Mouse (Mus musculus): ENCODE results near the gene Ankrd39. TPM values are rescaled to one million over a fixed set of nuclear protein-coding genes. Genes with fewer than 3 reads are reported as not detected.

Gene Ankrd39
- polyA plus RNA-seq, 1 experiment from 2014 or later, result 23.1 TPM

DNA sequence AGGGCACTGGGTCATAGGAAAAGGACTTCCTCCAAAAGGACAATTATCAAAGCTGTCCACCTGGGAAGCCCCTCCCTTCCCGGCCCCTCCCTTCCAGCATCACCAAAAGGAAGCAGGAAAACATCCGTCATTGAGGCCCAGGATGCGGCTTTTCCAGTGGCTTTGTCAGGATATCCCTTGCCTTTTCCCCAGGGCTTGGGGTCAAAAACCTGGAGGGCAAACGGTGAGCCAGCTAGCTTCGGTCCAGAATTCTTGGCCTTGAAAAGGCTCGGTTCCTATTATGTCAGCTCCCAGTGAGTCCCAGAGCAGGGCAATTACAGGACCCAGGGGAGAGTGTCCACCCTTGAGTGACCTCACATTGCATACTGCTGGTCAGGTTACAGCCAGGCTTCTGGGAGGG is 13.7 kb upstream of the Ankrd39 start:
- no peaks in the 10 kb centered on the region for H3K9me3 ChIP-seq (replicated peaks)
- H3K36me3 ChIP-seq, result no peaks in the 10 kb centered on the region
- no peak overlapping the region for H3K27ac ChIP-seq (ENCODE audit: poor library complexity, severe bottlenecking)
- 44% methylated on average over 6 of the region's 6 CpGs for WGBS
- H3K27me3 ChIP-seq (replicated peaks), result no peaks in the 10 kb centered on the region
- ATAC-seq (ENCODE audit: insufficient number of reproducible peaks, low FRiP score), result no peak
- H3K4me3 ChIP-seq, result no peak overlapping the region
- no peak overlapping the region for H3K9ac ChIP-seq
- no peak overlapping the region for H3K4me2 ChIP-seq
- peaks cover 70% of the 10 kb centered on the region for H3K4me1 ChIP-seq (replicated peaks)

DNA sequence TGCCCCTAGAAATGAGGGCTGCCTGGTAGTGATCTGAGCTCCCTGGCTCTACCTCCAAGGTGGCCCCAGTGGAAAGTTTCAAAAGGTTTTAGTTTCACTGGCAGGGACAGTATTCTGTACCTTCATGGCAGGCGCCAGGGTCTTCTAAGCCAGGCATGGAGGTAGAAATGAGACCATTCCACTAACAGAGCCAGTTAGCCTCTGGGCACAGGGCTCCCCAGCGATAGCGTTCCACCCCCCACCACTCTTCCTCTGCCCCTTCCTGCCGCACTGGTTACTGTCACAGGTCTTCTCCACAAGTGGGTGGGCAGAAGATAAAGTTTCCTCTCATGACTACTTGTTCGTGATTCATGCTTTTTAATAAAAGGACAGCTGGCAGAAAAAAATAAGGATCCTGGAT is 12.6 kb upstream of the Ankrd39 start:
- Histone ChIP-seq H3K4me1 (replicated peaks) (peaks cover 73% of the 10 kb centered on the region), H3K27me3 (replicated peaks) (no peaks in the 10 kb centered on the region), H3K27ac (ENCODE audit: poor library complexity, severe bottlenecking) (no peak overlapping the region), H3K9ac (no peak overlapping the region), H3K4me2 (peak overlapping the region; percentile 93; the same call in 1 of the 2 replicates), H3K4me3 (no peak overlapping the region), H3K36me3 (peaks cover 5% of the 10 kb centered on the region), H3K9me3 (replicated peaks) (no peaks in the 10 kb centered on the region)
- WGBS, result 48% methylated on average over 5 of the region's 5 CpGs
- ATAC-seq (ENCODE audit: insufficient number of reproducible peaks, low FRiP score), result no peak

DNA sequence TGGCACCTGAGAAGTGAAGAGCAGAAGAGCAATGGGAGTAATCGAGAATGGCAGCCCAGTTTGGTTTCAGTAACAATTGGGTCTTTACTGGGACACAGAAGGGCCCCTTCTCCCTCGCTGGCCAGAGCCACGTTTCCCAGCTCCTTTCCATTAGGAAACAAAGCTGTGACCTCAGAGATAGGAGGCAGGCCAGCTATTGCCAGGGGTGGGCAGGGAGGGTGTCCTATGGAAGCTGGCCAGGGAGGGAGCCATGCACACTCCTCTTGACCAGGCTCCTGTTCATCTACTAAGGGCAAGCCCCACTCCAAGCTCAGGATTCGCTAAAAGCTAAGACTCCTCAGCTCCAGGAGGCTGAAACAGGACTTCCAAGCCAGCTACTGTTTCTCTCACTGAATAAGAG is 12.0 kb upstream of the Ankrd39 start:
- peak overlapping the region; percentile 97; the same call in 1 of the 2 replicates for H3K27ac ChIP-seq (ENCODE audit: poor library complexity, severe bottlenecking)
- no peaks in the 10 kb centered on the region for H3K9me3 ChIP-seq (replicated peaks)
- H3K4me3 ChIP-seq, result peak overlapping the region; percentile 73; the same call in 1 of the 2 replicates
- WGBS, result 7% methylated on average over 4 of the region's 4 CpGs
- H3K27me3 ChIP-seq (replicated peaks), result no peaks in the 10 kb centered on the region
- ATAC-seq (ENCODE audit: insufficient number of reproducible peaks, low FRiP score), result no peak
- H3K4me1 ChIP-seq (replicated peaks), result peaks cover 73% of the 10 kb centered on the region
- no peak overlapping the region for H3K9ac ChIP-seq
- H3K36me3 ChIP-seq, result peaks cover 11% of the 10 kb centered on the region
- H3K4me2 ChIP-seq, result peak overlapping the region; percentile 93

DNA sequence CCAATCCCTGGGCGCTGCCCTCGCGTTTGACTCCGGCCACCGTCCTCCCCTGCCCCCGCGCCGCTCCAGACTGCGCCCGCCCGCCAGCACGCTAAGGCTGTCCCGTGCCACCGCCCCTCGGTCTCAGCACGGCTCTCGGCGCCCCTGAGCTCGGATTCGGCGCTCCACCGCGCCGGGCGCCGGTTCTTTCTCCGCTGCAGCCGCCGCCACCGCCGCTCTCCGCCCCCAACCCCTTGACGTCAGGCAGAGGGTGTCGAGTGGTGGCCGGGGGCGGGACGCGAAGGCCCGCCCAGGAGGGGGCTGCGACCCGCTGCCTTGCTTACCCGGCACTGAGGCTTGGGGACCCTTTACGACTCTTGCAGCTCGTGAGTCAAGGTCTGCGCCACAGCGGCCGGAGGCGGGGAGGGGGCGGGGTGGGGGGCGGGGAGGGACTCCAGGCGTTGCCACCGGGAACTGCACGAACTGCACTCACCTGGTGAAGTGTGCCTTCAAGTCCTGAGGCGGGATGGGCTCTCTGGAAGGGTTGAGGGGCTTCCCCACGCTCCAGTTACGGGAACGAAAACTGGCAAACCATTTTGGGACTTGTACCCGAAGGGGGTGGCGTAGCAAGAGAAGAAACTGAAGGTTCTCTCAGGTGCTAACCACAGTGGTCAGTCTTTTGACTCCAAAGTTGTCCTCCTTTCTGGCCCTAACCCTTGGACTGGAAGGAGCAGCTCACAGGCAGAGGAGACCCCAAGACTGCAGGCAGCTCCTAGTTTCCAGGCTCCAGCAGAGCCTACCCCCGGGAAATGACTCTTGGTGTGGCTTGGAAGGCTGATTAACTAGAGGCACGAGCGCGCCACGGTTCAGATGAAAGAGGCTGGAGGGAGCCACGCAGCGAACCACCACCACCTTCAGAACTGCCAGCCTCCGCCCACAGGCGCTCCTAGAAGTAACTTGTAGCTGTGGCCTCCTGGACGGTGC is 11.1 kb upstream of the Ankrd39 start, which contains the start of gene Sema4c:
Sema4c (minus strand) TSS at position 319 of the 963 bp plus-strand sequence.
- Histone ChIP-seq H3K9me3 (replicated peaks) (no peaks in the 10 kb centered on the region), H3K27me3 (replicated peaks) (no peaks in the 10 kb centered on the region), H3K4me1 (replicated peaks) (peaks cover 68% of the 10 kb centered on the region), H3K9ac (peak within 1 kb of the TSS; percentile 94), H3K4me3 (peak within 1 kb of the TSS; percentile 73), H3K36me3 (peaks cover 20% of the 10 kb centered on the region), H3K27ac (ENCODE audit: poor library complexity, severe bottlenecking) (peak within 1 kb of the TSS; percentile 97), H3K4me2 (peak within 1 kb of the TSS; percentile 93)
- WGBS, result under 1% methylated on average over 69 of the region's 69 CpGs
- peak; percentile 62 for ATAC-seq (ENCODE audit: insufficient number of reproducible peaks, low FRiP score)

DNA sequence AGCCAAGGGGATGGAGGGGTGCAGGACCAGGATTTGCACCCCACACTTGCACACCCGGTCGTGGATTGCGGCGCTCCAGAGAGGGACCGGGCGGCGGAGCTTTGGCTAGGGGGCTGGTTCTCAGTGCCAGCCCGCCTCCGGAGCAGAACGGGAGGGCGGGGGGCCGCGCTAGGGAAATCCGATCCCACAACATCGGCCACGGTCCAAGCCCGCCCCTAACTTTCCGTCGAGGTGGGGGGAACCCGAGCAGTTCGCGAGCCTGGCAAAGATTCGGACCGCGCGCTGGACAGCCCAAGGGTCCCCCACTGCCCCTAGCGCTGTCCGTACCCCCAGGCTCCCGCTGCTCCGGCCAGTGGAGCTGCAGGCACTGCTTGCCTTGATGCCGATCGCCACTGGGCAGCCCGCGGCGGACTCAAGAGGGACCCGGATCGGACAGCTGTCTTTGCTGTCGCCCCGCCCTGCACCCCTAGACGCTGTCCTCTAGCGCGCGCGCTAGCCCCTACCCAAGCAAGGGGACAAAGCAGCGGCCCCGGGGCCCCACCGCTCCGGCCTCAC is 10.3 kb upstream of the Ankrd39 start:
- ATAC-seq (ENCODE audit: insufficient number of reproducible peaks, low FRiP score), result peak; percentile 82
- Histone ChIP-seq H3K27me3 (replicated peaks) (no peaks in the 10 kb centered on the region), H3K9ac (peak overlapping the region; percentile 94), H3K4me1 (replicated peaks) (peaks cover 60% of the 10 kb centered on the region), H3K4me2 (peak overlapping the region; percentile 93), H3K9me3 (replicated peaks) (no peaks in the 10 kb centered on the region), H3K36me3 (peaks cover 28% of the 10 kb centered on the region), H3K4me3 (peak overlapping the region; percentile 73), H3K27ac (ENCODE audit: poor library complexity, severe bottlenecking) (peak overlapping the region; percentile 97)
- WGBS, result under 1% methylated on average over 48 of the region's 48 CpGs

DNA sequence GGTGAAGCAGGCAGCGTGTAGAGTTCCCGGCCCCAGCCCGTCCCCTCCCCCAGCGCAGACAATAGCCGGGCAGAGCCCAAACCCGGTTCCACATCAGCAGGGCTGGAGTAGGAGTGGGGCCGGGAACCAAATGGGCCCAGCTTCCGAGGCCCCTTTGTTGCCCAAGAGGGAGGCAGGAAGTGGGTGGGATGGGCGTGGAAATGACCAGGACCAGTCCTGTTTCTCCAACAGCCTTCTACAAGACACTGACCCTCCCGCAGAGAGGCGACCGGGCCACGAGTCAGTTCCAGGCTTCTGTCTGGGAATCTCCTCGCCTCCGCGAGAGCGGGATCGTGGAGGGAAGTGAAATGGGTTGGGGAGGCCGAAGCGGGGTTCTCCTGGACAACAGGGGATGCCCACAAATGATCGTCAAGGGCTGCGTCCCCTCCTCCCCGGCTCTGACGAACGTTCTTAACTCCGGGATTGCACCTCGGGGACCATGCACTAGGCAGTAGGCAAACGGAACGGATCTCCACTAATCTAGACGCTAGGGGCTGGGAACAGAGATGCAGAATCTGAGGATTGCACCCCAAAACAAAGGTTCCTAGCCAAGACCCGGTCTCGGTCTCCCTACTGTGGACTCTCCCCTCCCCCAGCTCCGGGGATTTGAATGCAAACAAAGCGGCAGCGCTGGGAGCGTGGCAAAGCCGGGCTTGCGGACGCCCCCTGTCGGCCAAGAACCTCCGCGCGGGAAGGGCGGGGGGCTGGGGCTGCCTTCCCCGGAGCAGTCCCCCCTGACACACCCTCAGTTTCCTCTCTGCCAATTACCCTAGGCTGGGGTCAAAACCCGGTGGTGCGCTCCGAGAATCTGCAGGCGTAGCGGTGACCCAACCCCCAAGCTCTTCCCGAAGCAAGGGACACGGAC is 9.6 kb upstream of the Ankrd39 start:
- H3K9me3 ChIP-seq (replicated peaks), result no peaks in the 10 kb centered on the region
- peak; percentile 71 for ATAC-seq (ENCODE audit: insufficient number of reproducible peaks, low FRiP score)
- H3K4me1 ChIP-seq (replicated peaks), result peaks cover 52% of the 10 kb centered on the region
- H3K4me3 ChIP-seq, result peak overlapping the region; percentile 73
- under 1% methylated on average over 51 of the region's 52 CpGs for WGBS
- peak overlapping the region; percentile 97 for H3K27ac ChIP-seq (ENCODE audit: poor library complexity, severe bottlenecking)
- H3K4me2 ChIP-seq, result peak overlapping the region; percentile 93
- H3K36me3 ChIP-seq, result peaks cover 36% of the 10 kb centered on the region
- H3K9ac ChIP-seq, result peak overlapping the region; percentile 94
- H3K27me3 ChIP-seq (replicated peaks), result no peaks in the 10 kb centered on the region

DNA sequence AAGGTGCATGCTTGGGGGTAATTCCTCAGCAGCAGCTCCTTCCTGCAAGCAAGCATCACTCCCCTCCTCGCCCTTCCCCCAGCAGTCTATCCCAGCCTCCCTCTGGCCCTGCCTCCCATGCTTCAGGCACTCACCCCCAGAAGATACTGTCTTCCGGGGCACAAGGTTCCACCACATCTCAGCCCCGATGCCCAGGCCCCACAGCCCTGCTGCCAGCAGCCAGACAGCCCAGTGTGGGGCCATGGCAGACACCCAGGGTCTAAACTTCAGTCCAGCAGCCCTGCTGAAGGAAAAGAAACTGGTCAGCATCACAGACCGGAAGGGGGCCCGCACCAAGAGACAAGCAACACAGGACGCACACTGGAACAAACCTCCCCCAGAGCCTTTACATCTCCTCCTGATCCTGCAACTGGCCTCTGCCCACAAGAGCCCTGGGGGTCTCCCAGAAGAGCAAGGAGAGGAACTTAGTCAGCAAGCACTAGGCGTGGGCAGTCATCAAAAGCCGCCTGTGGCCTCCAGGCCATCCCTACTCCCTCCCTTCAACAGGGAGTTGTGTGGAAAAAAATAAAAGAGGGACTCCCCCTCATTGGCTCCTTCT is 8.7 kb upstream of the Ankrd39 start:
- Histone ChIP-seq H3K4me3 (peak overlapping the region; percentile 73), H3K27ac (ENCODE audit: poor library complexity, severe bottlenecking) (peak overlapping the region; percentile 97), H3K27me3 (replicated peaks) (no peaks in the 10 kb centered on the region), H3K9me3 (replicated peaks) (no peaks in the 10 kb centered on the region), H3K9ac (peak overlapping the region; percentile 94), H3K4me2 (peak overlapping the region; percentile 93), H3K4me1 (replicated peaks) (peaks cover 43% of the 10 kb centered on the region), H3K36me3 (peaks cover 45% of the 10 kb centered on the region)
- ATAC-seq (ENCODE audit: insufficient number of reproducible peaks, low FRiP score), result no peak
- WGBS, result 5% methylated on average over 8 of the region's 8 CpGs

DNA sequence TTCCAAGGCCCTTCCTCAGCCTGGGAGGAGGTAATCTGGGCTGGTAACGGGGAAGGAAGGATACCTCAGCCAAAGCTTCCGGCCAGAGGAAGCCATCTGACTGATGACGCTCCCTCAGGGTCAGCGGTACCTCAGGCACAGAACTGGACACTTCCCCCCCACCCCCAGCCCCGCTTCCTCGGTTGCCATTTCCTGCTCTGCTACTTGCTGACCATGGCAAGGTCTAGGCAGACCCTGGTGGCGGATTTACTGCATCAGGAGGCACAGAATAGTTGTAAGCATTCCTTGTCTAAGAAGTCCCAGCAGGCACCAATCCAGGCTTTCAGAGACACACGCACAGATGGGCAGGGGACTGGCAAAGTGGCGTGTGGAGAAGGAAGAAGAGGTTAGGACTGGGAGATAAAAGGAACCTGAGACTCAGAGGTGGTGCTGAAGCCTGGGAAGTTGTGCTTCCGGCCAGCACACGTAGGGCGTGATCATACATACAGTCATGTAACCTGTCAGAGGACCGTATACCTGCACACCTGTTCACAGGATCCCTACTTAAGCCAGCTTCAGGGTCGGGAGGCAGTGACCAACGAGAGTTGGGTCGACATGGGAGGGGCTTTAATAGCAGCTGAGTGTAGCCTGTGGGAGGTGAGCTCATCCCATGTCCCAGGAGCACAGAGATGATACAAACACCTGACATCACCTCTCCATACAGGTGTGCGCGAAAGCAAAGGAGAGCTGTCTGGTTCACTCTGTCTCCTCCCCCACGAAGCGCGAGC is 7.6 kb upstream of the Ankrd39 start:
- H3K4me2 ChIP-seq, result peak overlapping the region; percentile 93
- H3K9me3 ChIP-seq (replicated peaks), result no peaks in the 10 kb centered on the region
- H3K4me1 ChIP-seq (replicated peaks), result peaks cover 39% of the 10 kb centered on the region
- peak overlapping the region; percentile 97 for H3K27ac ChIP-seq (ENCODE audit: poor library complexity, severe bottlenecking)
- H3K4me3 ChIP-seq, result peak overlapping the region; percentile 73
- H3K9ac ChIP-seq, result peak overlapping the region; percentile 94
- WGBS, result 66% methylated on average over 21 of the region's 21 CpGs
- peaks cover 55% of the 10 kb centered on the region for H3K36me3 ChIP-seq
- H3K27me3 ChIP-seq (replicated peaks), result no peaks in the 10 kb centered on the region
- no peak for ATAC-seq (ENCODE audit: insufficient number of reproducible peaks, low FRiP score)

DNA sequence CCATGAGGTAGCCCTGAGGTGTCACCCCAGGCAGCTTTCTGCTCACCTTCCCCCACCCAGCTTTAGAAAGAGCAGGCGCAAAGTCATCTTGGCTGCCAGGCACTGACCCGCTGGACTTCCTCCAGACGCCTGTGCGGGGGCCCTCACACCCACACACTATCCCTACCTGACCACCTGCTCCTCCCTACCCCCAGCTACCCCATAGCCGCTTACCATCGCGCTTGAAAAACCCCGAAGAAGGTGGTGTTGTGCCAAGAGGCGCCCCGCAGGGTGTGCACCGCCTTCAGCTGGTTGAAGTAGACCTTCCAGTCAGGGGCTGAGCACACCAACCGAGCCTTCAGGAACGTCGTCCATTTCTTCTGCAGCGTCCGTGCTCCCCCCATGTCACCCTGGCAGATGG is 5.3 kb upstream of the Ankrd39 start:
- H3K4me3 ChIP-seq, result no peak overlapping the region
- no peaks in the 10 kb centered on the region for H3K9me3 ChIP-seq (replicated peaks)
- H3K9ac ChIP-seq, result no peak overlapping the region
- peaks cover 68% of the 10 kb centered on the region for H3K36me3 ChIP-seq
- peaks cover 47% of the 10 kb centered on the region for H3K4me1 ChIP-seq (replicated peaks)
- no peak for ATAC-seq (ENCODE audit: insufficient number of reproducible peaks, low FRiP score)
- 85% methylated on average over 16 of the region's 16 CpGs for WGBS
- no peak overlapping the region for H3K4me2 ChIP-seq
- no peak overlapping the region for H3K27ac ChIP-seq (ENCODE audit: poor library complexity, severe bottlenecking)
- H3K27me3 ChIP-seq (replicated peaks), result no peaks in the 10 kb centered on the region

DNA sequence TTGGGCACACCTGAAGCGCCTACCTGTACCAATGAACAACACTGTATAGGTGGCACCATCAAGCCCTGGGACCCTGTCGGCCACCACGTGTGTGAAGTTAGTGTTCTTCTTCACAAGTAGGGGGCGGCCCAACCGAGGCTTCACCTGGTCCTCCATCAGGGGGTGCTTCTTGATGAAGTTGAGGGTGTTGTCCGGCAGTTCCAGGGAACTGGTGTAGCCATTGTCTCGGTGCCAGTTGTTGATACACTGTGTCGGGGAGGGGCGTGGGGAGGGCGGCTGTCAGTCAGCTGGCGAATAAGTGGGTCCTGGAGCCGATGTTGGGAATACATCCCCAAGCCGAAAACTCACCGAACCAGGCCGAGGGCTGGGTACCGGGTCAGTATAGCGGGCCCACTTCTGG is 4.7 kb upstream of the Ankrd39 start:
- WGBS, result 86% methylated on average over 17 of the region's 17 CpGs
- no peak overlapping the region for H3K4me2 ChIP-seq
- ATAC-seq (ENCODE audit: insufficient number of reproducible peaks, low FRiP score), result no peak

More for the DNA sequence above, 4.7 kb upstream of the Ankrd39 start:
- Histone ChIP-seq H3K36me3 (peaks cover 68% of the 10 kb centered on the region), H3K27me3 (replicated peaks) (no peaks in the 10 kb centered on the region), H3K27ac (ENCODE audit: poor library complexity, severe bottlenecking) (no peak overlapping the region), H3K9me3 (replicated peaks) (no peaks in the 10 kb centered on the region), H3K4me3 (no peak overlapping the region), H3K4me1 (replicated peaks) (peaks cover 49% of the 10 kb centered on the region), H3K9ac (no peak overlapping the region)

All from heart, embryonic 12.5 days (tissue).